In the genomic region with DNA sequence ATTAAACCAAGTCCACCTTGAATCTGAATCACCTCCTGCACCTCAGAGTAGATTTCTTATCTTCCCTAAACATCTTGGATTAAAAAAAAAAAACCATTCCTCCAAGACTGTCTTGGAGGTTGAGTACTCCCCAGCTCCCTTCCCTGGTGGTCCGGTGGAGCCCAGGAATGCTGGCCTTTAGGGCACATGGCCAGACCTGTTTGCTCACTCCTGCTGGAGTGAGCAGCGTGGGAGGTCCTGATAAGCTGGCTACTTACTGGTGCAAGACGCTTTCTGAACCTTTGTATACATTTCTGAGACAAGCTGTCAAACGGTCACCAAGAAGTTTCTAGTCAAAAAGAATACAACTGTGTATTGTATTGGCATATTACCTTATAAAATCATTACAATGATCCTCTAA, we compare ENCODE assay signal across 19 mouse cellular contexts. TPM values are rescaled to one million over a fixed set of nuclear protein-coding genes. Genes with fewer than 3 reads are reported as not detected.
"Had no signal": no experiment of that assay in that cellular context is flagged by ENCODE, and none has a peak within 500 bp of the region (broad histone marks: within the 10 kb centered on the region; RNA-seq: fewer than 3 reads in every experiment).

No protein-coding gene starts in this region.

- H3K27me3 ChIP-seq: limb, embryonic 15.5 days; liver, embryonic 12.5 days; lung, embryonic 15.5 days; neural tube, embryonic 12.5 days; stomach, embryonic 15.5 days had no signal

- H3K4me2 ChIP-seq: limb, embryonic 15.5 days; liver, embryonic 12.5 days; lung, embryonic 15.5 days; midbrain, embryonic 11.5 days; midbrain, embryonic 15.5 days; neural tube, embryonic 12.5 days; stomach, embryonic 15.5 days had no signal

- H3K4me1 ChIP-seq: limb, embryonic 15.5 days; liver, embryonic 12.5 days; midbrain, embryonic 15.5 days; neural tube, embryonic 12.5 days had no signal

- H3K27ac ChIP-seq: left cerebral cortex, adult 2 months; limb, embryonic 15.5 days; liver, embryonic 12.5 days; lung, embryonic 15.5 days; midbrain, embryonic 15.5 days; neural tube, embryonic 12.5 days; stomach, embryonic 15.5 days had no signal

- H3K4me3 ChIP-seq: left cerebral cortex, adult 2 months; limb, embryonic 15.5 days; liver, embryonic 12.5 days; lung, embryonic 15.5 days; midbrain, embryonic 15.5 days; neural tube, embryonic 12.5 days; stomach, embryonic 15.5 days had no signal

- ATAC-seq: intestine, embryonic 16.5 days; liver, embryonic 12.5 days; midbrain, embryonic 15.5 days had no signal

- H3K9ac ChIP-seq: limb, embryonic 15.5 days; liver, embryonic 12.5 days; lung, embryonic 15.5 days; midbrain, embryonic 15.5 days; neural tube, embryonic 12.5 days; stomach, embryonic 15.5 days had no signal

- H3K9me3 ChIP-seq: limb, embryonic 15.5 days; liver, embryonic 12.5 days; lung, embryonic 15.5 days; midbrain, embryonic 15.5 days; neural tube, embryonic 12.5 days; stomach, embryonic 15.5 days had no signal

- H3K36me3 ChIP-seq: limb, embryonic 15.5 days; liver, embryonic 12.5 days; lung, embryonic 15.5 days; midbrain, embryonic 15.5 days; neural tube, embryonic 12.5 days; stomach, embryonic 15.5 days had no signal

- DNase-seq: kidney, adult 8-10 months; right cerebral cortex, postnatal 4 days; spleen, adult 18-20 months; thymus, adult 2 months; thymus, postnatal 25 days had no signal

RNA-seq across cellular contexts. Expression of a gene that starts 36.0 kb away (rescaled TPM):
- total RNA-seq: megakaryocyte, adult 5-6 weeks; monocyte, adult 5-6 weeks; neutrophil, adult 5-6 weeks had no signal
- polyA plus RNA-seq: liver, embryonic 12.5 days; liver, embryonic 16.5 days had no signal

RNA-seq across cellular contexts. Expression of a gene that starts 51.0 kb away (rescaled TPM):
- total RNA-seq: megakaryocyte, adult 5-6 weeks; monocyte, adult 5-6 weeks; neutrophil, adult 5-6 weeks had no signal
- polyA plus RNA-seq: testis, adult 2 months; thymus, adult 2 months had no signal
